Mouse (Mus musculus): Measurements from ENCODE around the gene Hoxb3. TPM values are rescaled to one million over a fixed set of nuclear protein-coding genes. Genes with fewer than 3 reads are reported as not detected.
A peak's percentile ranks its signal among the peaks of the same experiment; 100 is the strongest.

Gene Hoxb3
- polyA plus RNA-seq, 1 experiment from 2014 or later, result 3.6 TPM

- Histone ChIP-seq H3K4me2 (replicated peaks; ENCODE audit: low read depth, low read length) (peak overlapping the region; percentile 95), H3K36me3 (ENCODE audit: control insufficient read depth, insufficient read depth, low read length) (no peaks in the 10 kb centered on the region), H3K27me3 (ENCODE audit: control insufficient read depth, insufficient read depth, low read length) (peaks cover 3% of the 10 kb centered on the region; the same call in 1 of the 2 replicates), H3K9ac (replicated peaks; ENCODE audit: low read depth, low read length) (peak overlapping the region; percentile 83), H3K4me1 (ENCODE audit: control insufficient read depth, insufficient read depth, low read length) (peaks cover 20% of the 10 kb centered on the region; the same call in 1 of the 2 replicates), H3K4me3 (ENCODE audit: low read depth, low read length) (peak overlapping the region; percentile 47), H3K9me3 (ENCODE audit: control insufficient read depth, low read depth, low read length) (no peaks in the 10 kb centered on the region), H3K27ac (ENCODE audit: low read length) (peak overlapping the region; percentile 100)
- no peak for ATAC-seq (ENCODE audit: insufficient number of reproducible peaks, insufficient read depth, low FRiP score, low read depth)
- 15% methylated on average over 20 of the region's 20 CpGs for WGBS
These were observed 12.8 kb upstream of the Hoxb3 start for GRCm38 (mm10) chr11:96310183-96310938.

GRCm38 (mm10) chr11:96311097-96311496 is 12.0 kb upstream of the Hoxb3 start:
- no peaks in the 10 kb centered on the region for H3K36me3 ChIP-seq (ENCODE audit: control insufficient read depth, insufficient read depth, low read length)
- H3K9ac ChIP-seq (replicated peaks; ENCODE audit: low read depth, low read length), result peak overlapping the region; percentile 83
- peak overlapping the region; percentile 100 for H3K27ac ChIP-seq (ENCODE audit: low read length)
- H3K4me3 ChIP-seq (ENCODE audit: low read depth, low read length), result peak overlapping the region; percentile 47
- H3K9me3 ChIP-seq (ENCODE audit: control insufficient read depth, low read depth, low read length), result no peaks in the 10 kb centered on the region
- ATAC-seq (ENCODE audit: insufficient number of reproducible peaks, insufficient read depth, low FRiP score, low read depth), result no peak
- no peaks in the 10 kb centered on the region for H3K27me3 ChIP-seq (ENCODE audit: control insufficient read depth, insufficient read depth, low read length)
- peaks cover 24% of the 10 kb centered on the region for H3K4me1 ChIP-seq (ENCODE audit: control insufficient read depth, insufficient read depth, low read length)
- peak overlapping the region; percentile 95 for H3K4me2 ChIP-seq (replicated peaks; ENCODE audit: low read depth, low read length)
- 13% methylated on average over 6 of the region's 6 CpGs for WGBS

GRCm38 (mm10) chr11:96311520-96312417 is 11.4 kb upstream of the Hoxb3 start:
- Histone ChIP-seq H3K4me2 (replicated peaks; ENCODE audit: low read depth, low read length) (peak overlapping the region; percentile 95), H3K27ac (ENCODE audit: low read length) (peak overlapping the region; percentile 100), H3K9me3 (ENCODE audit: control insufficient read depth, low read depth, low read length) (no peaks in the 10 kb centered on the region), H3K4me1 (ENCODE audit: control insufficient read depth, insufficient read depth, low read length) (peaks cover 25% of the 10 kb centered on the region), H3K4me3 (ENCODE audit: low read depth, low read length) (peak overlapping the region; percentile 47), H3K9ac (replicated peaks; ENCODE audit: low read depth, low read length) (peak overlapping the region; percentile 83), H3K36me3 (ENCODE audit: control insufficient read depth, insufficient read depth, low read length) (no peaks in the 10 kb centered on the region), H3K27me3 (ENCODE audit: control insufficient read depth, insufficient read depth, low read length) (no peaks in the 10 kb centered on the region)
- peak; percentile 74; the same call in 1 of the 2 replicates for ATAC-seq (ENCODE audit: insufficient number of reproducible peaks, insufficient read depth, low FRiP score, low read depth)
- 2% methylated on average over 31 of the region's 31 CpGs for WGBS

GRCm38 (mm10) chr11:96313134-96313533 is 10.0 kb upstream of the Hoxb3 start:
- 37% methylated on average over 2 of the region's 2 CpGs for WGBS
- no peaks in the 10 kb centered on the region for H3K27me3 ChIP-seq (ENCODE audit: control insufficient read depth, insufficient read depth, low read length)
- peak overlapping the region; percentile 70; the same call in 1 of the 2 replicates for H3K4me3 ChIP-seq (ENCODE audit: low read depth, low read length)
- H3K27ac ChIP-seq (ENCODE audit: low read length), result peak overlapping the region; percentile 100
- H3K4me1 ChIP-seq (ENCODE audit: control insufficient read depth, insufficient read depth, low read length), result peaks cover 25% of the 10 kb centered on the region
- no peak for ATAC-seq (ENCODE audit: insufficient number of reproducible peaks, insufficient read depth, low FRiP score, low read depth)
- peak overlapping the region; percentile 83 for H3K9ac ChIP-seq (replicated peaks; ENCODE audit: low read depth, low read length)
- peak overlapping the region; percentile 95 for H3K4me2 ChIP-seq (replicated peaks; ENCODE audit: low read depth, low read length)
- H3K9me3 ChIP-seq (ENCODE audit: control insufficient read depth, low read depth, low read length), result no peaks in the 10 kb centered on the region
- H3K36me3 ChIP-seq (ENCODE audit: control insufficient read depth, insufficient read depth, low read length), result no peaks in the 10 kb centered on the region

- peaks cover 25% of the 10 kb centered on the region for H3K4me1 ChIP-seq (ENCODE audit: control insufficient read depth, insufficient read depth, low read length)
- no peak for ATAC-seq (ENCODE audit: insufficient number of reproducible peaks, insufficient read depth, low FRiP score, low read depth)
- peak overlapping the region; percentile 63 for H3K9ac ChIP-seq (replicated peaks; ENCODE audit: low read depth, low read length)
- peak overlapping the region; percentile 70 for H3K4me3 ChIP-seq (ENCODE audit: low read depth, low read length)
- peak overlapping the region; percentile 100 for H3K27ac ChIP-seq (ENCODE audit: low read length)
- no peaks in the 10 kb centered on the region for H3K36me3 ChIP-seq (ENCODE audit: control insufficient read depth, insufficient read depth, low read length)
- H3K4me2 ChIP-seq (replicated peaks; ENCODE audit: low read depth, low read length), result peak overlapping the region; percentile 95
- 19% methylated on average over 12 of the region's 12 CpGs for WGBS
- H3K9me3 ChIP-seq (ENCODE audit: control insufficient read depth, low read depth, low read length), result no peaks in the 10 kb centered on the region
- no peaks in the 10 kb centered on the region for H3K27me3 ChIP-seq (ENCODE audit: control insufficient read depth, insufficient read depth, low read length)
These were observed 9.2 kb upstream of the Hoxb3 start for GRCm38 (mm10) chr11:96313806-96314428.

GRCm38 (mm10) chr11:96314671-96315343 is 8.3 kb upstream of the Hoxb3 start:
- WGBS, result 3% methylated on average over 34 of the region's 34 CpGs
- H3K4me1 ChIP-seq (ENCODE audit: control insufficient read depth, insufficient read depth, low read length), result peaks cover 25% of the 10 kb centered on the region
- no peaks in the 10 kb centered on the region for H3K27me3 ChIP-seq (ENCODE audit: control insufficient read depth, insufficient read depth, low read length)

GRCm38 (mm10) chr11:96315344-96315681 is 7.8 kb upstream of the Hoxb3 start:
- peaks cover 25% of the 10 kb centered on the region for H3K4me1 ChIP-seq (ENCODE audit: control insufficient read depth, insufficient read depth, low read length)
- 22% methylated on average over 5 of the region's 5 CpGs for WGBS
- no peaks in the 10 kb centered on the region for H3K27me3 ChIP-seq (ENCODE audit: control insufficient read depth, insufficient read depth, low read length)

More at GRCm38 (mm10) chr11:96314671-96315343, 8.3 kb upstream of the Hoxb3 start:
- ATAC-seq (ENCODE audit: insufficient number of reproducible peaks, insufficient read depth, low FRiP score, low read depth), result no peak
- H3K36me3 ChIP-seq (ENCODE audit: control insufficient read depth, insufficient read depth, low read length), result no peaks in the 10 kb centered on the region
- H3K4me2 ChIP-seq (replicated peaks; ENCODE audit: low read depth, low read length), result peak overlapping the region; percentile 95
- H3K27ac ChIP-seq (ENCODE audit: low read length), result peak overlapping the region; percentile 100
- H3K4me3 ChIP-seq (ENCODE audit: low read depth, low read length), result peak overlapping the region; percentile 70
- H3K9me3 ChIP-seq (ENCODE audit: control insufficient read depth, low read depth, low read length), result no peaks in the 10 kb centered on the region
- peak overlapping the region; percentile 63 for H3K9ac ChIP-seq (replicated peaks; ENCODE audit: low read depth, low read length)

More at GRCm38 (mm10) chr11:96315344-96315681, 7.8 kb upstream of the Hoxb3 start:
- peak overlapping the region; percentile 70 for H3K4me3 ChIP-seq (ENCODE audit: low read depth, low read length)
- H3K9ac ChIP-seq (replicated peaks; ENCODE audit: low read depth, low read length), result peak overlapping the region; percentile 63
- ATAC-seq (ENCODE audit: insufficient number of reproducible peaks, insufficient read depth, low FRiP score, low read depth), result no peak
- H3K9me3 ChIP-seq (ENCODE audit: control insufficient read depth, low read depth, low read length), result no peaks in the 10 kb centered on the region
- peak overlapping the region; percentile 100 for H3K27ac ChIP-seq (ENCODE audit: low read length)
- no peaks in the 10 kb centered on the region; the same call in 1 of the 2 replicates for H3K36me3 ChIP-seq (ENCODE audit: control insufficient read depth, insufficient read depth, low read length)
- H3K4me2 ChIP-seq (replicated peaks; ENCODE audit: low read depth, low read length), result peak overlapping the region; percentile 95

Data from stomach, embryonic 14.5 days (tissue).